Mouse (Mus musculus) limb, embryonic 14.5 days (tissue): Measurements from ENCODE around the gene Nav2. TPM values are rescaled to one million over a fixed set of nuclear protein-coding genes. Genes with fewer than 3 reads are reported as not detected.

ENCODE experiments used
- ATAC-seq: fragments of 200-750 bp; cut with Nextera tagmentation; 2 replicates; pipeline ENCODE4 v1.8.0; 2017; ENCODE audit warnings: low read depth, moderate number of reproducible peaks, moderate TSS enrichment; ENCODE audit not compliant: low FRiP score
- DNase-seq: peaks from one replicate; pipeline ENCODE4 v3.0.0-alpha.2; 2015; ENCODE audit warnings: low spot score
- H3K27ac ChIP-seq: fragments of 300-500 bp; sonication (generic); replicated peaks from 2 replicates; pipeline ENCODE4 v1.5.1; 2014; ENCODE audit warnings: low read depth, mild to moderate bottlenecking, low read length, moderate library complexity, mixed read lengths
- H3K27me3 ChIP-seq: fragments of 300-500 bp; sonication (generic); 2 replicates; pipeline ENCODE4 v1.6.1; 2014; ENCODE audit warnings: low read length, mixed read lengths; ENCODE audit not compliant: control insufficient read depth, insufficient read depth
- H3K36me3 ChIP-seq: fragments of 300-500 bp; sonication (generic); 2 replicates; pipeline ENCODE4 v1.6.1; 2014; ENCODE audit warnings: mild to moderate bottlenecking, low read length, moderate library complexity, mixed read lengths; ENCODE audit not compliant: control insufficient read depth, insufficient read depth
- H3K4me1 ChIP-seq: fragments of 300-500 bp; sonication (generic); 2 replicates; pipeline ENCODE4 v1.6.1; 2014; ENCODE audit warnings: antibody characterized with exemption, low read length, mixed read lengths; ENCODE audit not compliant: control insufficient read depth, insufficient read depth
- H3K4me2 ChIP-seq: fragments of 300-500 bp; sonication (generic); replicated peaks from 2 replicates; pipeline ENCODE4 v1.6.1; 2014; ENCODE audit warnings: low read depth, mild to moderate bottlenecking, low read length, moderate library complexity; ENCODE audit not compliant: severe bottlenecking
- H3K4me3 ChIP-seq: fragments of 300-500 bp; sonication (generic); replicated peaks from 2 replicates; pipeline ENCODE4 v1.5.1; 2014; ENCODE audit warnings: low read length
- H3K9ac ChIP-seq: fragments of 300-500 bp; sonication (generic); 2 replicates; pipeline ENCODE4 v1.6.1; 2014; ENCODE audit warnings: mild to moderate bottlenecking, low read depth, low read length, moderate library complexity; ENCODE audit not compliant: severe bottlenecking
- H3K9me3 ChIP-seq: fragments of 300-500 bp; sonication (generic); 2 replicates; pipeline ENCODE4 v1.6.1; 2016; ENCODE audit warnings: low read length; ENCODE audit not compliant: control insufficient read depth
- POLR2A ChIP-seq: fragments of 200-500 bp; IDR thresholded peaks from 2 replicates; pipeline ENCODE4 v1.8.0; 2012; ENCODE audit warnings: inconsistent platforms, mild to moderate bottlenecking, moderate library complexity, borderline replicate concordance; ENCODE audit not compliant: insufficient read depth, insufficient read length; ENCODE audit errors: extremely low read depth
- WGBS: fragments of 180-500 bp; shearing (Covaris S2); extraction: QIAGEN DNeasy Blood & Tissue Kit; methylation state at CpG from one replicate; pipeline ENCODE4 v1.1.7; 2014; 5-methylcytosine and 5-hydroxymethylcytosine counted together
- polyA plus RNA-seq, 2 experiments: library from polyadenylated mRNA; depleted of rRNA in 1 of 2; stranded (reverse) in 1 of 2; unstranded in 1 of 2; fragments of >200 nt; fragmentation: Nextera tagmentation in 1 of 2; extraction: Ambion mirVana in 1 of 2; gene quantifications; 2 replicates each; pipeline versions ENCODE4 v1.2.1 to v1.2.3; 2012 to 2014

The Nav2 gene
- polyA plus RNA-seq, 2 experiments: 15.8 to 16.8 TPM

GRCm38 (mm10) chr7:49421261-49421660 lies 512.7 kb downstream of the Nav2 start:
- Histone ChIP-seq H3K9me3 (no peaks in the 10 kb centered on the region), H3K4me3 (no peak overlapping the region), H3K4me1 (peaks cover 26% of the 10 kb centered on the region), H3K27me3 (no peaks in the 10 kb centered on the region), H3K9ac (no peak overlapping the region), H3K4me2 (no peak overlapping the region), H3K27ac (no peak overlapping the region), H3K36me3 (no peaks in the 10 kb centered on the region)
- DNase-seq (no peak), ATAC-seq (no peak)
- TF ChIP-seq POLR2A: no peak
- 60% methylated on average over 4 of the region's 4 CpGs for WGBS

- TF ChIP-seq POLR2A: no peak
- H3K4me1 ChIP-seq: peaks cover 18% of the 10 kb centered on the region
These were observed 515.4 kb downstream of the Nav2 start for GRCm38 (mm10) chr7:49423943-49424342.

GRCm38 (mm10) chr7:49426060-49426459 lies 517.5 kb downstream of the Nav2 start:
- peak; percentile 59 for DNase-seq
- H3K4me2 ChIP-seq: no peak overlapping the region
- no peak overlapping the region for H3K9ac ChIP-seq
- TF ChIP-seq POLR2A: no peak
- H3K4me1 ChIP-seq: no peaks in the 10 kb centered on the region
- no peak overlapping the region for H3K27ac ChIP-seq
- no peaks in the 10 kb centered on the region for H3K27me3 ChIP-seq
- no peak overlapping the region for H3K4me3 ChIP-seq
- ATAC-seq: no peak
- 37% methylated on average over 4 of the region's 4 CpGs for WGBS
- no peaks in the 10 kb centered on the region for H3K9me3 ChIP-seq
- no peaks in the 10 kb centered on the region for H3K36me3 ChIP-seq

More at GRCm38 (mm10) chr7:49423943-49424342, 515.4 kb downstream of the Nav2 start:
- 77% methylated on average over 6 of the region's 6 CpGs for WGBS
- H3K9me3 ChIP-seq: no peaks in the 10 kb centered on the region
- H3K27ac ChIP-seq: no peak overlapping the region
- no peaks in the 10 kb centered on the region for H3K36me3 ChIP-seq
- no peak overlapping the region for H3K9ac ChIP-seq
- no peak for DNase-seq
- H3K4me2 ChIP-seq: no peak overlapping the region
- H3K27me3 ChIP-seq: no peaks in the 10 kb centered on the region
- H3K4me3 ChIP-seq: no peak overlapping the region
- ATAC-seq: no peak

GRCm38 (mm10) chr7:49427843-49428242 lies 519.3 kb downstream of the Nav2 start:
- Histone ChIP-seq H3K4me3 (no peak overlapping the region), H3K27me3 (no peaks in the 10 kb centered on the region), H3K9me3 (no peaks in the 10 kb centered on the region), H3K36me3 (no peaks in the 10 kb centered on the region), H3K4me1 (no peaks in the 10 kb centered on the region), H3K9ac (no peak overlapping the region), H3K4me2 (no peak overlapping the region), H3K27ac (no peak overlapping the region)
- ATAC-seq (no peak), DNase-seq (no peak)
- WGBS: 43% methylated on average over 6 of the region's 6 CpGs
- TF ChIP-seq POLR2A: no peak

GRCm38 (mm10) chr7:49428947-49429346 lies 520.4 kb downstream of the Nav2 start:
- no peak for TF ChIP-seq POLR2A
- Histone ChIP-seq H3K36me3 (no peaks in the 10 kb centered on the region), H3K4me3 (no peak overlapping the region), H3K27ac (no peak overlapping the region), H3K4me2 (no peak overlapping the region), H3K27me3 (no peaks in the 10 kb centered on the region), H3K9ac (no peak overlapping the region), H3K9me3 (no peaks in the 10 kb centered on the region), H3K4me1 (no peaks in the 10 kb centered on the region; the same call in 1 of the 2 replicates)
- ATAC-seq: peak; percentile 83
- peak; percentile 35 for DNase-seq
- 72% methylated on average over 5 of the region's 5 CpGs for WGBS

- Histone ChIP-seq H3K4me1 (no peaks in the 10 kb centered on the region; the same call in 1 of the 2 replicates), H3K9ac (no peak overlapping the region), H3K4me2 (no peak overlapping the region), H3K4me3 (no peak overlapping the region), H3K27me3 (no peaks in the 10 kb centered on the region), H3K9me3 (no peaks in the 10 kb centered on the region), H3K27ac (no peak overlapping the region), H3K36me3 (no peaks in the 10 kb centered on the region)
- 87% methylated on average over 7 of the region's 7 CpGs for WGBS
- ATAC-seq: no peak
- TF ChIP-seq POLR2A: no peak
- DNase-seq: no peak
These were observed 522.3 kb downstream of the Nav2 start for GRCm38 (mm10) chr7:49430808-49431207.
